Mouse (Mus musculus) G1E (cell line): ENCODE results near the gene Rai14. TPM values are rescaled to one million over a fixed set of nuclear protein-coding genes. Genes with fewer than 3 reads are reported as not detected.

Experiments used
- ATAC-seq: 2 replicates; pipeline ENCODE4 v1.8.0; 2016; ENCODE audit warnings: mild to moderate bottlenecking; ENCODE audit not compliant: insufficient number of reproducible peaks, poor library complexity, low FRiP score, severe bottlenecking; ENCODE audit errors: extremely low read depth
- DNase-seq: peaks from one replicate; pipeline ENCODE4 v3.0.0; 2012; ENCODE audit warnings: low spot score
- H3K27me3 ChIP-seq: 2 replicates; pipeline ENCODE4 v1.6.1; 2012; ENCODE audit warnings: mild to moderate bottlenecking, low read length, inconsistent platforms; ENCODE audit not compliant: insufficient read depth
- H3K36me3 ChIP-seq: replicated peaks from 2 replicates; pipeline ENCODE3; 2012; ENCODE audit warnings: mild to moderate bottlenecking, inconsistent platforms
- H3K4me1 ChIP-seq: 2 replicates; pipeline ENCODE4 v1.6.1; 2012; ENCODE audit warnings: low read depth, low read length, inconsistent platforms, mixed read lengths; ENCODE audit not compliant: insufficient read depth
- H3K4me3 ChIP-seq: 2 replicates; pipeline ENCODE4 v1.5.1; 2012; ENCODE audit warnings: low read depth, mild to moderate bottlenecking, inconsistent platforms, low read length, moderate library complexity, mixed read lengths
- H3K9me3 ChIP-seq: replicated peaks from 2 replicates; pipeline ENCODE4 v1.6.1; 2012; ENCODE audit warnings: inconsistent platforms
- CTCF ChIP-seq: IDR thresholded peaks from 2 replicates; pipeline ENCODE4 v1.5.1; 2012; ENCODE audit warnings: low read depth, low read length, inconsistent platforms, mixed read lengths
- GATA1 ChIP-seq: IDR thresholded peaks from 2 replicates; pipeline ENCODE4 v1.6.1; 2012; ENCODE audit warnings: borderline replicate concordance, low read length, inconsistent platforms, mixed read lengths
- GATA2 ChIP-seq: IDR thresholded peaks from 2 replicates; pipeline ENCODE4 v1.6.1; 2012; ENCODE audit warnings: low read depth, low read length, inconsistent platforms, borderline replicate concordance
- POLR2AphosphoS5 ChIP-seq: IDR thresholded peaks from 2 replicates; pipeline ENCODE4 v1.6.1; 2012; ENCODE audit warnings: low read depth, low read length, inconsistent platforms; ENCODE audit not compliant: insufficient replicate concordance
- TAL1 ChIP-seq: conservative IDR thresholded peaks from 2 replicates; pipeline ENCODE4 v1.6.1; 2012; ENCODE audit warnings: low read depth, low read length, inconsistent platforms, mixed read lengths
- polyA plus RNA-seq: library from polyadenylated mRNA; stranded (reverse); fragments of >175 nt; gene quantifications from 2 replicates; pipeline ENCODE4 v1.2.3, GENCODE M21; 2012
- total RNA-seq, 2 experiments: library from RNA; stranded (forward) in 1 of 2; stranded (reverse) in 1 of 2; fragments of 200-1000 nt in 1 of 2; fragments of >200 nt in 1 of 2; fragmentation: Nextera tagmentation in 1 of 2; gene quantifications; 2 replicates each; pipeline ENCODE4 v1.2.3; 2014 to 2017

Gene Rai14
- total and polyA plus RNA-seq, 3 experiments: 0.60 TPM; not detected in 2

DNA sequence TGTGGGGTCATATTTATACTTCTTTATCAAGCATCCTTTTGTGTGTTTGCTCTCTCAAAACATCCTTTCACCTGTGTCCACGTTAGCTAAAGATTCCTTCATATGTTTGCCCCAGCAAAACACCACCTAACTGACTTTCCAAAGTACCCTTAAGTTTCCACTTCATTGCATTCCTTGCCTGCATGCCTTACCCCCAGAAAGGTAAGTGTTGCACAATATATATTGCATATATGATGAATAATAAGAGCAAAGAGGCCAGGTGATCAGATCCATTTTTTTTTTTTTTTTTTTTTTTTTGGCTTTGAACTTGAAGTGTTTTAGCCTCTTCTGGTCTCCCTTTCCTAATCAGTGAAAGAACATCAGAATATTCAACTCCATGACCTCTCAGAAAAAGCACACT is 2.9 kb upstream of the Rai14 start:
- Histone ChIP-seq H3K9me3 (no peaks in the 10 kb centered on the region), H3K27me3 (peaks cover 9% of the 10 kb centered on the region), H3K4me3 (no peak overlapping the region), H3K4me1 (no peaks in the 10 kb centered on the region), H3K36me3 (no peaks in the 10 kb centered on the region)
- ATAC-seq (no peak), DNase-seq (no peak)
- no peak for TF ChIP-seq GATA1
- TF ChIP-seq CTCF: no peak
- no peak for TF ChIP-seq TAL1
- TF ChIP-seq GATA2: no peak
- TF ChIP-seq POLR2AphosphoS5: no peak

DNA sequence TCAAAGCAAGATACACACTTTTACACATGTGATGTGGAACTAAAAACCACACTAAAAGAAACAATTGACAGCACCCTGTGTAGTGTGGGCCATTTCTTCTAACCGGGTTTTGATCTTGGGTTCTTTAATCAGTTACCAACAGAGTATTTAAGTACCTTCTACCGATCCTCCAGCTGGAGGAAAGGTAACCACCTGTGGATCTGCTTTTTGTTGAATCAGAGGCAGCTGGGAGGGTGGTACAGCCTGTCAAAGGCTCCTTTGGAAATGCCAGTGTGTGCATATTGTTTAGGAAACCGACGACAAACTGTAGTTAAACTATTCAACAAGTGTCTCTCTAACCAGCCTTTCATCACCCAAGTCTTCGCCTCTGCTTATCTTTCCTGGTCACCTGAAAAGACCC is 1.5 kb upstream of the Rai14 start:
- H3K36me3 ChIP-seq: no peaks in the 10 kb centered on the region
- H3K9me3 ChIP-seq: no peaks in the 10 kb centered on the region
- no peak overlapping the region for H3K4me3 ChIP-seq
- TF ChIP-seq GATA1 (no peak), POLR2AphosphoS5 (no peak), CTCF (no peak), TAL1 (no peak), GATA2 (no peak)
- no peaks in the 10 kb centered on the region for H3K4me1 ChIP-seq
- no peak for ATAC-seq
- DNase-seq: no peak
- peaks cover 9% of the 10 kb centered on the region for H3K27me3 ChIP-seq

DNA sequence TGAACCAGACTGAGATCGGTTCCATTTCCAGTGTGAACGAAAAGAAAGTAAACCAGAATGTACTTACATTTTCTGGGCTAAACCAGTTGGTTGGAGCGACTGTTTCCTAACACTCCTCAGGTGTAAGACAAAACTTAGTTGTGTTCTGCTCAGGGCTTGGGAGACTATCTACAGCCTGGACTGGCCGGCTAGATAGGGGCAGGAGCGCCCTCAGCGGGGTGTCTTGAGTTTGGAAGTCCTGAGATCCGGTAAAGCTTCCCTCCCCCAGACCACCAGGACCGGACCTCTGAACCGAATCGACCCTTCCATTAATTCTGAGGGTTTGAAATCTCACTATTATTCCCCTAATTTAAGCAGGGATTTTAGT is 698 bp upstream of the Rai14 start:
- ATAC-seq (no peak), DNase-seq (no peak)
- Histone ChIP-seq H3K27me3 (peaks cover 9% of the 10 kb centered on the region), H3K36me3 (no peaks in the 10 kb centered on the region), H3K4me1 (no peaks in the 10 kb centered on the region), H3K4me3 (no peak overlapping the region), H3K9me3 (no peaks in the 10 kb centered on the region)
- no peak for TF ChIP-seq POLR2AphosphoS5
- no peak for TF ChIP-seq GATA1
- no peak for TF ChIP-seq TAL1
- no peak for TF ChIP-seq CTCF

DNA sequence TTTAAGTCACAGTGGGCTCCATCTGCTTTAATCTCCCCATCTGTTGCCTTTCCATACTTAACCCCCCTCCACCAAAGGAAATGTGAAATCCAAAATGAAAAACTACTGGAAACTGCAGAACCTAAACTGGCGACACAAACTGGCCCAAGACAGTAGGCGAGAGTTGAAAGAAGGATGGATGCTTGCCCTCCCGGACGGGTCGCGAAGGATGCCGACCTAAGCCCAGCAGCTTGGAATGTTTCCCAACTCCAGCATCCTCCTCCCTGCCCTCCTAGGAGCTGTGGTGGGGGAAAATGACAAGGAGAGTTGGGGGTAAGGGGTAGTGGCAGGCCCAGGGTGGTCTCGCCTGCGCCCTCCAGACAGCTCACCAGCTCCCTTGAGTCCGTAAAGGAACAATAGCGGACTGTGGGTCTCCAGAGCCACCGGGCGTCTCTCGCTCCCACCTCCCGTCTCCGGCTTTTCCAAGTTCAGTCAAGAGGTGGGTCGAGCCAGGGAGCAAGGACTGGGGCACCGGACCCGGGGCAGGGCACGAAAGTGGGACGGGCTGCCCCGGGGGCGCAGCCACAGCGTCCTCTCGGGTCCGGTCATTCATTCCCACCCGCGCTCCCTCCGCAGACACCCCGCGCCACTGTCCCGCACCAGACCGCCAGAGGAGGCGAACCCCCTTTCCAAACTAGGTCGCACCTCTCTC is 653 bp downstream of the Rai14 start:
- ATAC-seq: no peak
- TF ChIP-seq GATA2 (no peak), CTCF (no peak), GATA1 (no peak), TAL1 (no peak), POLR2AphosphoS5 (no peak)

DNA sequence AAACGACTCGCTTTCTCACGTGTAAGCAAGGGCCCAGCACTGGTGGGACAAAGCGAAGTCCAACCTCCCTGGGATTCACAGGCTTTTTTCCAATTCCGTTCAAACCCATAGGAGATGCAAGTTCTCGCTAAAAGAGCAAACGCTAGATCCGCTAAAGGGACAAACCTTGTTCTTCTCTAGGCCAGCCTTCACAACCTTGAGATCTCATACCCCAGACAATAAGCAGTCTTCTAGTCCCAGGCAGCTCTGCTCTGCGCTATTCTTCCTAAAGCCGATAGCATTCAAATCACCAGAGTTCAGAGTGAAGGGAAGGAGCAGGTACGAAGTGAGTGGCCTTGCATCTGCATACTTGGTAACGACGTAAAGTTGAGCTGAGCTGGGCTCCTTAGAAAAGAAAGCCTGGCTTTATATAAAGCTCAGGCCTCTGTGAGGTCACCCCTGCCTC is 1.2 kb downstream of the Rai14 start:
- H3K27me3 ChIP-seq: peaks cover 9% of the 10 kb centered on the region
- no peaks in the 10 kb centered on the region for H3K4me1 ChIP-seq
- no peak for TF ChIP-seq POLR2AphosphoS5
- TF ChIP-seq GATA1: no peak
- TF ChIP-seq TAL1: no peak
- no peak for TF ChIP-seq CTCF
- TF ChIP-seq GATA2: no peak
- H3K36me3 ChIP-seq: no peaks in the 10 kb centered on the region
- H3K4me3 ChIP-seq: no peak overlapping the region
- ATAC-seq (no peak), DNase-seq (no peak)
- no peaks in the 10 kb centered on the region for H3K9me3 ChIP-seq

More for the DNA sequence above, 653 bp downstream of the Rai14 start:
- DNase-seq: no peak
- no peak overlapping the region for H3K4me3 ChIP-seq
- H3K36me3 ChIP-seq: no peaks in the 10 kb centered on the region
- no peaks in the 10 kb centered on the region for H3K4me1 ChIP-seq
- no peaks in the 10 kb centered on the region for H3K9me3 ChIP-seq
- peaks cover 9% of the 10 kb centered on the region for H3K27me3 ChIP-seq

DNA sequence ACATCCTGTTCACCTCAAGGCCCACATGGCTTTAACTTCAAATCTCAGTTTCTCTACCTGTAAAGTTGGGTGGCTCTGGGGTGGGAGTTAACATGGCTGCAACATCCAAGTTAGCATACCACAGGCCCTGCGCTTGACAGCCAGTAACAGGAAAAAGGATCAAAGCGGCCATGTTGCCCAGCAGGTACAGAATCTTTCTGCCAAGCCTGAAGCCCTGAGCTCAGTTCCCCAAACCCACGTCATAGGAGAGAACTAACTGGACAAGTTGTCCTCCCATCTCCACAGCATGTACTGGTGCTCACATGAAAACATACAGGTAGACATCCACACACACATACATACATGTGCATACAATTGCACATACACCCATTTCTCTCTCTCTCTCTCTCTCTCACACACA is 2.1 kb downstream of the Rai14 start:
- no peak for DNase-seq
- no peak for TF ChIP-seq CTCF
- Histone ChIP-seq H3K4me3 (no peak overlapping the region), H3K27me3 (peaks cover 9% of the 10 kb centered on the region), H3K4me1 (no peaks in the 10 kb centered on the region), H3K36me3 (no peaks in the 10 kb centered on the region), H3K9me3 (no peaks in the 10 kb centered on the region)
- no peak for ATAC-seq

DNA sequence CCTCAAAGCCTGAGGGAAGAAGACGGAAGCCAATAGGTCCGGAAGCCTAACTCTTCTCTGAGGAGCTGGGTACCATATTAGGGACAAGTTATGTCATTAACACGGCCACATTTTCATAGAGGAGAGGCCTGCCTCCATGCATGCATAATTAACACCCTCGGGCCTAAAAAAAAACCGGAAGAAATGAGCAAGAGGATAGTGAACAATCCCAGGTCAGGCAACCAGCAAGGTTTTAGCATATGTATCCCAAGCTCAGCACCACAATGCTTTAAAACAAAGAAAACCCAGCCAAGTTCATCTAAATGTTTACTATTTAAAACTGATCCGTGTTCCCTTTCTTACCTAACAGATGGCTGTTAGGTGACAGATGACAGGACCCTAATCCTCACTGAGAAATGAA is 3.2 kb downstream of the Rai14 start:
- ATAC-seq (no peak), DNase-seq (no peak)
- H3K36me3 ChIP-seq: no peaks in the 10 kb centered on the region
- no peaks in the 10 kb centered on the region for H3K4me1 ChIP-seq
- TF ChIP-seq CTCF (no peak), TAL1 (no peak), POLR2AphosphoS5 (no peak), GATA2 (no peak)
- peaks cover 9% of the 10 kb centered on the region; the same call in 1 of the 2 replicates for H3K27me3 ChIP-seq
- H3K9me3 ChIP-seq: no peaks in the 10 kb centered on the region
- no peak overlapping the region for H3K4me3 ChIP-seq
